Mouse (Mus musculus) lung, postnatal 0 days (tissue): ENCODE measurements at regions not wholly inside any gene's neighbourhood (a gene's known extent, or its start where the extent isn't known, plus 50 kb on each side); places are given as distances from the start of the nearest gene placed in this dataset.

Experiments
- CTCF ChIP-seq: IDR thresholded peaks from 2 replicates; pipeline ENCODE4 v1.5.1; 2016; ENCODE audit warnings: antibody characterized with exemption, mild to moderate bottlenecking
- EP300 ChIP-seq: IDR thresholded peaks from 2 replicates; pipeline ENCODE4 v1.6.1; 2016; ENCODE audit warnings: antibody characterized with exemption, mild to moderate bottlenecking, control low read depth

GRCm38 (mm10) chr13:97503391-97503790 is 257.0 kb downstream of the Gm10260 start:
- TF ChIP-seq CTCF (no peak), EP300 (no peak)
